Mouse (Mus musculus) CD4-positive helper T cell, adult 2 months (primary cell): ENCODE data around the gene Nploc4.
"Not testable (repeated sequence)": the region's sequence is repeated elsewhere in the genome, so short reads cannot be mapped to it uniquely, and the experiment has no call there.

Experiments
- DNase-seq: peaks from one replicate; pipeline ENCODE4 v3.0.0-alpha.2; 2012; ENCODE audit warnings: low read depth, missing footprints, low spot score

The Nploc4 gene

DNA sequence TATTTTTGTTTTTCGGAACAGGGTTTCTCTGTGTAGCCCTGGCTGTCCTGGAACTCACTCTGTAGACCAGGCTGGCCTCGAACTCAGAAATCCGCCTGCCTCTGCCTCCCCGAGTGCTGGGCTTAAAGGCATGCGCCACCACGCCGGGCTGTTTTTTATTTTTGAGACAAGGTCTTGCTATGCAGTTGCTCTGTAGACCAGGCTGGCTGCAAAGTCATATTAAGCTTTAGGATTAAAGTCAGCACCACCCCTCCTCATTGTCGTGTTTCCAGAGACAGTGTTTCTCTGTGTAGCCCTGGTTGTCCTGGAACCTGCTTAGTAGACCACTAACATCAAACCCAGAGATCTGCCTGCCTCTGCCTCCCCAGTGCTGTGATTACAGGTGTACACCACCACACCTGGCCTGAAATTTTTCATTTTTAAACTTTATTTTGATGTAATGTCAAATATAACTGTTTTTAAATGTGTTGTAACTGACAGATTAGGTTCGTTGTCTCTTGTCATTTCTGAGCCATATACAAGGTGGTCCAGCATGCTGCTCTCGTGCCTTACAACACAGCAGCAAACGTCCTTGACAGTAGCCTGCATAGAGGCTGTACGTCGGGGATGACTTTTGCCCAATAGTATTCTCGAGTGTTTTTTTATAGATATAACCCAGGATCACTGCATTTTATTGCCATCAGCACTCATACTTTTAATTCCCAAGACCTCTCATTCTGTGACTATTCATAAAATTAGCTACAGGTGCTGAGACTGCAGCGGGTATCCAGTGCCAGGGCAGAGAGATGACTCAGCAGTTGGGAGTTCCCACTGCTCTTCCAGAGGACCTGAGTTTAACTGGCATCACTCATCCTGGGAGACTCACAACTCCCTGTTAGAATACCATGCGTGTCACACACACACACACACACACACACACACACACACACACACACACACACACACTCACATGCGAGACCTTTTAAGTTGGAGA is 82.9 kb downstream of the Nploc4 start:
- peak; percentile 43 for DNase-seq

DNA sequence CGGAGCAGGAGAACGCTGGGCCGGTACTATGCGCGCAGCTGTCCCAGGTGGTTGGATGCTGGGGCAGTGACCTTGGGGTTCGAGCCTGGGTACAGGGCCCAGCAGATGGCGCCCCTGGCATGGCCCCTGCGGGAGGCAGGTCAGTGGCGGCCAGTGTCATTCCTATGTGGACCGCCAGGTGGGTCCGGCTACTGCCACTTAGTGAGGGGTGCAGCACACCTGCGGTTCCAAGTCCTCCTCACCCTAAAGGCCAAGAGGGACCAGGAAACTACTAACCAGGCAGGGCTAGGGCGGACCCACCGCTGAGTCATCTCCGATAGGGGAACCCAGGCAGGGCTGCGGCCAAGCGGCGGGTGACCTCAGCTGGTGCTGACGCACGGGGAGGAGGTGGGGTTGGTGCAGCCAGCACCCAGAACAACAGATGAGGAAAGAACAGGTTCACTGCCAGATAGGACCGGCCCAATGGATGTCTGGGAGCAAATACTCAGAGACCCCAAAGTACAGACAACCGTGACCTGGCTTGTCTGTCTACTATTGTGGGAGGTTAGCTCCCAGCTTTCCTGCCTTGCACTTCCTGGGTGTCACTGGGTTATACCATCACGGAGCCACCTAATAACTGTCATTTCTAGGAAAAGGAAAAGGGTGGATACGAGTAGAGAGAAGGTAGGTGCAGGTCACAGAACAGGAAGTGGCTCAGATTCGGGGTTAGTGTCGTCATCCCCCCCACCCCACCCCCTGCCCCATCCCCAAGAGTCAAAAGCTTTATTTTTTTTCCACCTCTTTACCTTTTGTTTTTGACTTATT is 83.8 kb downstream of the Nploc4 start:
- DNase-seq = peak; percentile 92

DNA sequence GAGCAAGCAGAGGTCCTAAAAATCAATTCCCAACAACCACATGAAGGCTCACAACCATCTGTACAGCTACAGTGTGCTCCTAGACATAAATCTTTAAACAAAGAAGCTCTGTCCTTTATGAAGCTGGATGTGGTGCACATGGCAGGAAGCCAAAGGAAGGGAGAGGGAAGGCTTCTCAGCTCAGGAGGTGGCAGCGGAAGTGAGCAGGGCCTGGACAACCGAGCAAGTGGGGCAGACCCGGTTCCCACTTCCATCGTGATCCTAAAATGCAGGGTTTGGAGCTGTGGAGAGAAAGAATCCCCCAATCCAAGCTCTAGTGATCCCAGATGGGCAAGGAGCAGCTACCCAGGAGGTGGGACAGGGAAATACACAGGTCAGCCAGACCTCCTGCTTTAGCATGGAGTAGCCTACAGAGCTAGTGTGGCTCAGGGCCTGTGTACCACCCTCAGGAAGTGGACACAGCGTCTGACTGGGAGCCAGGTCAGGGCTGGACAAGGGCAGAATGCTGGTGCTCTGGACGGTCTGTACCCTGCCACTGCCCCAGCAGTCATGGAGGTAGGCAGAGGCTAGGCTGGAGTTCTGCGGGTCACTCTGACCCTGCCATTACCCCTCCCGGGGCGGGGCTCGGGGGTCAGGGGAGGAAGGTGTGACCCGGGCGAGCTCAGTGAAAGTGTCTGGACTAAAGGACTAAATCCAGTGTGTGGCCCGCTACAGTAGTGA is 84.8 kb downstream of the Nploc4 start:
- no peak for DNase-seq

DNA sequence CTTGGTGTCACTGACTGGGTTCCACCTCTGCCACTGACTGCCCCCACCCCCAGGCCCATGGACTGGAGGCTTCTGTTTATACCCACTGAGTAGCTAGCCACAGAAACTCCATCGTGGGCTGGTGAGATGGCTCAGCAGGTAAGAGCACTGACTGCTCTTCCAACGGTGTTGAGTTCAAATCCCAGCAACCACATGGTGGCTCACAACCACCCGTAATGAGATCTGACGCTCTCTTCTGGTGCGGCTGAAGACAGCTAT is 85.5 kb downstream of the Nploc4 start:
- DNase-seq = not testable (repeated sequence)

DNA sequence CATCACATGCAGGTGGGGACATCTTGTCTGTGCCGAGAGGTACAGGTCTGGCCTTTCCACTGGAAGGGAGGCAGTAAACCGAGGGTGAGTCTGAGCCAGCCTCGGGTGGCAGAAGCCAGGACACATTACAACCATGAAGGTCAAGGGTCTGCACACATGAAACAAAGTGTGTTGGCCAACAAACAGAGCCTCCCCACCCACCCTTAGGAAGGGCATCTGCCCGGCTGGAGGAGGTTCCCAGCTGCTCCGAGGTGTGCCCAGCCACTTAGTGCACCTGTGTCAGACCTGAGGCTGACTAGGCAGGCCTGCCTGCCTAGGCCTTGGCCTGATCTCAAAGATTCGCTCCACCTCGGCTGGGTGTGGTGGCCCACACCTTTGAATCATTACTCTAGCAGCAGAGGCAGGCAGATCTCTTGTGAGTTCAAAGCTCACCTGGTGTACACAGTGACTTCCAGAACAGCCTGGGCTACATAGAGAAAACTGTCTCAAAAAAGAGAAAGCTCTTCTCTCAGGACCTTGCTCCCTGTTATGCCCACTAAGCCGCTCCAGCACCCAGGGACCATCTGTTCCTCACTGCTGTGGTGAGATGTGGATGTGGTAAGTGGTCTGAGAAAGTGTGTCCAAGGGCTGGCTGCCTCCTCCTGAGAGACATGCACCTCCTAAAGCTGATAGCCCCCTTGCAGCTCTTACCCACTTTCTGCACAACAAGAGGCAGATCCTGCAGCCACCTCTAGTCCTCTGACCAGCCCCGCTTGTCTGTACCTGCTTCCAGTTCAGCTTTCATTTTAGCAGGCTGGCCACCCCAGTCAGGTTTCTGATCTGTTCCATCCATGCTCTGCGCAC is 86.0 kb downstream of the Nploc4 start:
- DNase-seq = no peak

DNA sequence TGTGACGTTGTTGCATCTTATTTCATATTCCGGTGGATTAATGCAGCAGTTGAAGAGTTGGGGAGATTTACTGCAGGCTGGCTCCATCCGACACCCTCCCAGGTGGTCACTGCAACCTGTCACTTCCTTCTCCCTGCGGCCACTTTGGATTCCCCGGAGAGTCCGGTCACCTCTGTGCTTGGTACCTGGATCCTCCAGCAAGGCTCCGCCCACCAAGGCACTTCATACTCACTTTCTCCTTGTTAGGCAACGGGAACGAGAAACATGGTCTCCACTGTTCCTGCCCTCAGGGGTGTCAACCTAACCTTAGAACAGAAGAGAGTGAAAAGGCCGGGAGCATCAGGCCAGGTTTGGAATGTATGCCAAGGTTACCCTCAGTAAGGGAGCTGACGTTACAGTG is 86.8 kb downstream of the Nploc4 start:
- no peak for DNase-seq

DNA sequence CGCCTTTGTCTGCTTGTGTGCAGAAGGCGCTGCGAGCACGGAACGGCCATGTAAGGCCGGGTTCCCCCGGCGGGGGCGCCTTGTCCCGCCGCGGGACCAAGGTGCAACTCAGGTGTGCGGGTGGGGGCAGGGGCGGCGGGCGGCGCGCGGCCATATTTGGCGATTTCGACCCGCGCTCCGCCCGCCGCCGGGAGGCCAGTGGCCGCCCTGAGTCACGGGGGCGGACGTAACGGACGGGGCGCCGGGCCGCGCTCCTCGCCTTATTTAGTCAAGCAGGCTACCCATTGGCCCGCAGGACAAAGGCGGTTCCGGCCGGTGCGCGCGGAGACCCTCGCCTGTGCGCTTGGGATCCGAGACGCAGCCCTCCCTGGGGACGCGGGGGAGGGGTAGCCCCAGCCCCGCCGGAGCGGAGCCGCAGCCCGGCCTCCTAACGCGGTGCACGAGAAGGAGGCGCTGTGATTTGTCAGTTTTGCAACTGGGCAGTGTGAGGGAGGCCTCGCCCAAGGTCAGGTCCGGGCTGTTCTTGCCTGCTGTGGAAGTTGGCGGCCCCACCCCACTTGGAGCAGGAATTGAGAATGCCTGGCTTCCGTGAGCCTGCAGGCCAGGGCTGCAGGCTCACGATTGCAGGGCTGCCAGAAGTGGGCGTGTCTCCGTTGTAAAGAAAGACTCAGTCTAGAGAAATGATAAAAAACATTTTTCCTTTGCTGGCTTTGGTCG is 87.4 kb downstream of the Nploc4 start:
- DNase-seq = peak; percentile 88

DNA sequence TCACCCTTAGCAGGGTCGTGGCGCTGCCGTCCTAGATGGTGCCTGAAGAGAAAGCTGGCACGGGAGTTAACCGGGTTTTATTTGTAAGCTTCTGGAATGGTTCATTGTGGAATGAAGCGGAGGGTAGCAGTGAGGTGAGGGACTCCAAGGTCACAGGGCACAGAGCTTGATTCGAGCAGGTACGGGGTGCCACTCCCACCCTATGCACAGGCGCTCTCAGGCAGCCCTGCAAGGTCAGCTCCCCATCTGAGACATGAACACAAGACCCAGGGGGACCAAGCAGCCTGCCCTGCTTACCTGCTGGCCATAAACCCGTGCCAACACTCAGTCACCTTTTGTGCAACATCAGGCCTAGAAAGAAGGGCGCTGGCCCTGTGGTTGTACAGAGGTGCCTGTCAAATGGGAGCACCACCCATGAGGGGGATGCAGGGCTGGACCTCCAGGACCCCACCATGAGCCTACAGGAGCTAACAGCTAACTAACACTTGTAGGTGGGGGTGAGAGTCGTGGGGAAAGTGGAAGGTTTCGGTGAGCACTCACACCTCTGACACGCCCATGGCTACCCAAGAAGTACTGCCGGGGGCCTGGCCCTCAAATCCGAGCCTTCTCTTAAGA is 88.0 kb downstream of the Nploc4 start:
- DNase-seq = no peak

DNA sequence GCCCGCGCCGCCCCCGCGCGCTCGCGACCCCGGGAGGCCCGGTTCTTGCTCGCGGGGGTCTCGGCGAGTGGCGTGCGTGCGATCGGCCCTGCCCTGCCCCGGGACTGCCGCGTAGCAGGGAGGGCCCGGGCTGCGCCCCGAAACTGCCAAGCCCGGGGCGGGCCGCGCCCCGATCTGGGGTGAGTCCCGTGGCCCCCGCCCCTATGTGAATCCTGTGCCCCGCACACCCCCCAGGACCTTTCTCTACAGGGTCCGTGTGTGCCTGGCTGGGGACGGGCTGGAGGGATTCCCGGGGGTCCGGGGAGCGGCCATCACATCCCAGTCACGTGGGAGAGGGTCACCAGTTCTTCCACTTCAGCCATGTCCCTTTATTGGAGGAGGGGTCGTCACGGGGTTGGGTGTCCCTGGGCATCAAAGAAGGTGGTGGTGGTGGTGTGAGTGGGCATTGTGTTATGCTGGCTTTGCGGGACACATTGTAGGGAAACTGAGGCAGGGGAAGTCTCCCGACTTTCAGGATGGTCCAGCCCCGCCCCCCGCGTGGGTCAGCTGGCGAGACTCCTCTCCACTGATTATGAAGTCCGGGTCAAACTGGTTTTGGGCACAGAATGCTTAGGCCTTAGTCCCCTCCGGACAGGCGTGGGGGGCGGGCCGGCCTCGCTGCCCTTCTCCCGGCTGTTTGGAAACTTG is 88.7 kb downstream of the Nploc4 start:
- DNase-seq = no peak

DNA sequence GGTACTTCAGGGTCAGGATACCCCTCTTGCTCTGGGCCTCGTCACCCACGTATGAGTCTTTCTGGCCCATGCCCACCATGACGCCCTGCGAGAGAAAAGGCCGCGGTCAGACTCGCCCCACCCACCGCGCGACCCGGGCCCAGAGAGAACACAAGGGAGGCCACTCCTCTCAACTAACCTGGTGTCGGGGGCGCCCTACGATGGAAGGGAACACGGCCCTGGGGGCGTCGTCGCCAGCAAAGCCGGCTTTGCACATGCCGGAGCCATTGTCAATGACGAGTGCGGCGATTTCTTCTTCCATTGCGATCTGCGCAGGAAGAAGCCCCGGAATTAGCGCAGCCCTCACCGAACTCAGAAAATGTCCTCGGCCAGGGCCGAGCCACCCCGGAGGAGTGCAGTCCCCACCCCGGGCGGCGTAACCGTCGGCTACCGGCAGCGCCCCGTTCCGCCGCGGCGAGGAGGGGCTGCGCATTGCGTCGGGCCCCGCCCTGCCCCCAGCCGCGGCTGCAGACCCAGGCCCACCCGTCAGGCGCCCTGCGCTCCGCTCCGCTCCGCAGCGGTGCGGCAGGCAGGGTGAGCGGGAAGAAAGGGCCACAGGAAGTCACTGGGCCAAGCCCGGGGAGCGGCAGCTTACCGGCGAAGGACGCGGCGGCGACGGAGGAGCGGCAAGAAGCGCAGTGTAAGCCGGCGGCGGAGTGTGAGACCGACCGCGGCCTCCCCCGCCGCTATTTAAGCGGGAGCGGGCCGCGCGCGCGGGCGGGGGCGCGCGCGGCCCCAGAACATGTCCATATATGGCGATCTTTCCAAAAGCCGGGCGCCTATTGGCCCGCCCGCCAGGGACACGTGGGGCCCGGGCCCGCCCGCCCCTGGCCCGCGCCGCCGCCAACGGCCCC is 89.5 kb downstream of the Nploc4 start, which contains the start of gene Actg1:
Gene Actg1, minus strand, starts transcription at position 752 of the 893 bp plus-strand sequence.
- DNase-seq = peak; percentile 93

DNA sequence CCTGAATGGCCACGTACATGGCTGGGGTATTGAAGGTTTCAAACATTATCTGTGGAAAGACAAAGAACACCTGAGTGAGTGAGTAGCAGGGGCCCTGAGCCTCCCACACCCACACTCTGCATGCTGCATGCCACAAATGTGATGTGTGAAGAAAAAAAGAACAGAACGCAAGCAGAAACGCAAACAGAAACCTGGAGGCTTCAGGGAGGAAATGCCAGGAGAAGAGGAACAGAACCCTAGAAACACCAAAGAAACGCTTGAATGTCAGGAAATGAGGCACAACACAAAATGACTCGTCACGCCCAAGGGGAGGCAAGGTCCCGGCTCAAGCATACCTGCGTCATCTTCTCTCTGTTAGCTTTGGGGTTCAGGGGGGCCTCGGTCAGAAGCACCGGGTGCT is 90.2 kb downstream of the Nploc4 start:
- peak; percentile 67 for DNase-seq

DNA sequence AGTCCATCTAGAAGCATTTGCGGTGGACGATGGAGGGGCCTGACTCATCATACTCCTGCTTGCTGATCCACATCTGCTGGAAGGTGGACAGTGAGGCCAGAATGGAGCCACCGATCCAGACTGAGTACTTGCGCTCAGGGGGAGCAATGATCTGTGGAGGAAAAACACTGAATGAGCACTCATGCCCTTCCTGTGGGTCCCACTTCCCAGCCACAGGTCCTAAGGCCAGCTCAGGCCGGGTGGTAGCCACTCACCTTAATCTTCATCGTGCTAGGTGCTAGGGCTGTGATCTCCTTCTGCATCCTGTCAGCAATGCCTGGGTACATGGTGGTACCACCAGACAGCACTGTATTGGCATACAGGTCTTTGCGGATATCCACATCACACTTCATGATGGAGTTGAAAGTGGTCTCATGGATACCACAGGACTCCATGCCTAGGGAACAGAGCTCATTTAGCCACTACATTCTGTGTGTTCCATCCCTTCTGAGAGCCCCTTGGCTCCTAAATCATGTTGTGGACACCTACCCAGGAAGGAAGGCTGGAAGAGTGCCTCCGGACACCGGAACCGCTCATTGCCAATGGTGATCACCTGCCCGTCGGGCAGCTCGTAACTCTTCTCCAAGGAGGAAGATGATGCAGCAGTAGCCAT is 91.0 kb downstream of the Nploc4 start:
- DNase-seq = not testable (repeated sequence)

DNA sequence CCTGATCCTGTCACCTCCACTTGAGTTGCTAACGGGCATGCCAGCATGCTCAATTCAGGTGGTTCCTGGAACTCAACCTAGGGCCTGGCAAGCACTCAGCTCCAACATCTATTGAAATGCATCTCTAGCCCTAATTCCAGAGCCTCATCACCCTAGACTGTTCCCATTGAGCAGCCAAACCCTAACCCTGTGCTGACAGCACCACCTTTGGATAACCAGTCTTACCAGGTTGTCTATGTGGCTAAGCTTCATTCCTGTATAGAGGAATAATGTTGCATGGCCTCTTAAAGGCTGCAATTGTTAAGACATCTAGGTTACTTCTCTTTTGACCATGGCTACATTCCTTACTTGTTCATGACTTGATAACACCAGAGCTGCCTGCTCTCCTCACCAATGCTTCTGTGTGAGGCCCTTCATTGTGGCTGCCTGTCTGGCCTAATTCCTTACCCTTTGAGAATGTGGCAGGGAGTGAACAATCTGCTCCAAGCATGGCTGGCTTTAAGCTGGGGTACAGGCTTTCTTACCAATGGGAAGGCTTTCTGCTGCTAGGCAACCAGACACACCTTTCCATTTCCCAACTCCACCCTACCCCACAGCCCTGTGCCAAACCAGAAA is 92.3 kb downstream of the Nploc4 start:
- no peak for DNase-seq

DNA sequence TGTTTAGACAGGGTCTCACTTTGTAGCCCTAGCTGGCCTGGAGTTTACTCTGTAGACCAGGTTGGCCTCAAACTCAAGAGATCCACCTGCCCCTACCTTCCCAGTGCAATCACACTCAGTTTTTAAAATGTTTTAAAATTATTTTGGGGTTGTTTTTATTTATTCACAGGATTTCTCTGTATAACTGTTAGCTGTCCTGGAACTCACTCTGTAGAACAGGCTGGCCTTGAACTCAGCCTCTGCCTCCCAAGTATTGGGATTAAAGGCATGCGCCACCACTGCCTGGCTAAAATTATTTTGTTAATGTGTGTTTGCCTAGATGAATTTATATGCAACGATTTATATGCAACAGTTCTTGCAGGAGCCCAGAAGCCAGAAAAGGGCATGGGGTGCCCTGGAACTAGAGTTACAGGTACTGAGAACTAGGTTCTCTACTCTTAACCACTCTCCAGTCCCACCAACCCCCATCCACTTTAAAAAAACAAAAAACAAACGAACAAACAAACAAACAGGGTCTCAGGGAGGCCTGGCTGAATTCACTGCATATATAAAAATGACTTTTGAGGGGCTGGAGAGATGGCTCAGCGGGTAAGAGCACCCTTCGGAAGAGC is 93.1 kb downstream of the Nploc4 start:
- no peak for DNase-seq

DNA sequence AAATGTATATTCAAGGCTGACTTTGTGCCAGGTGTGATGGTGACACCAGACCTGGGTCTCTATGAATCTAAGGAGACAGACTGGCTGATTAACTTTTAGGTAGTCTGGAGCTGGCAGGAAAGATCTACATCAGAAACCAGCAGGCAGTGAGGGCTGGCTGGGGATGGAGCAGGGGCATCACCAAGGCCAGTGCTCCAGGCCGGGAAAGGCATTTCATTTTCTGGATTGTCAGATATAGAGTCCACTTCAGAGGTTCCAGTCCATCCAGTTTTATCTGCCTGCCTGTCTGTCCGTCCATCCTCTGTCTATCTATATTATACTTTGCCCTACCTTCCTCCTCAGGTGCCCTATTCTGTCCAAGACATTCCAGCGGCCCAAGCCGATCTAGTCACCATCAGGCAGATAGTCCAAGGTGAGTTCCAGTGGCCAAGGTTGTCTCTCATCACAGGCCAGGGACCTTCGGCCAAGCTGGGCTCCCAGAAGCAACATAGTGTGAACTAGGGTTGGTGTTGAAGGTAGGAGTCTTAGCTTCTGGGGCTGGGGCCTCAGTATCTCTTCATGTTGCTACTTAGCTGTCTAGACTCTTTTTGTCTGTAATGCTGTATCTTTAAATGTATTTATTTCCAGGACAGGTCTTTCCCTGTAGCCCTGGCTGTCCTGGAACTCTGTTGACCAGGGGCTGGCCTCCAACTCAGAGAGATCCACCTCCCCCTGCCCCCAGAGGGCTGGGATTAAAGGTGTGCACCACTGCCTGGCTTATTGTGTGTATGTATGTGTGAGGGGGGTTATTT is 93.8 kb downstream of the Nploc4 start:
- no peak for DNase-seq

DNA sequence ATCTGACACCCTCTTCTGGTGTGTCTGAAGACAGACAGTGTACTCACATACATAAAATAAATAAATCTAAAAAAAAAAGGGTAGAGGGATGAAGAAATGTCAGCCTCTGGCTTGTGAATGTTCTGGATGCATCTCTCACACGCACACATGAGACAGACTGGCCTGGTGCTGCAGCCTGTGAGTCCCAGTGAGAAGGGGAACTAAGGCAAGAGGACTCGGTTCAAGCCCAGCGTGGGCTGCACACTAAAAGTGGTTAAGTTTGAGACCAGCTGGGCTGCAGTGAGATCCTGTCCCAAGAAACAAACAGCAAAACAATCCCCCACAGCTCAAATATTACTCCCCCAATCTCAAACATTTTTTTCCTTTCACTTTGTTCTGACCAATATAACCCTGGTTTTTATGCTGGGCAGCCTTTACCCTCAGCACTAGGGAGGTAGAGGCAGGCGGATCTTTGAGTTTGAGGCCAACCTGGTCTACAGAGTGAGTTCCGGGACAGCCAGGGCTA is 94.8 kb downstream of the Nploc4 start:
- no peak for DNase-seq
